Comparison of ENCODE assay signal across 17 mouse cellular contexts in the genomic region with DNA sequence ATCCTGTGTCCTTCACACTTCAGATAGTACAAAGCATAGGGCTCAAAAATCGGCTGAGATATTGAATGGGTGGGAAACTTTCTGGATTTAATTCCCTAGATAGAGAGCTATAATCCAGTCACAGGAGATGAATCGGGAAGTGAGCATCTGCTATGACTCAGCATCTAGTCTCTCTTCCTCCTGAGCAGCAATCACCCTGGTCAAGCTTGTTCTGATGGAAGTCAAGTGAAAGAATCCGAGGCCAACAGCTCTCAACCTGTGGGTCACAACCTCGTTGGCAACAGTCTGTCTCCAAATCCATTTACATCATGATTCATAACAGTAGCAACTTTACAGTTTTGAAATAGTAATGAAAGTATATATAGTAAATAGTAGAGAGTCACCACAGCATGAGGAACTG.
"Had no signal": no experiment of that assay in that cellular context is flagged by ENCODE, and none has a peak within 500 bp of the region (broad histone marks: within the 10 kb centered on the region; RNA-seq: fewer than 3 reads in every experiment).

No protein-coding gene starts in this region.

- H3K36me3 ChIP-seq: limb, embryonic 12.5 days; limb, embryonic 15.5 days; liver, embryonic 13.5 days had no signal

- H3K4me2 ChIP-seq: limb, embryonic 12.5 days; limb, embryonic 15.5 days; liver, embryonic 13.5 days; midbrain, embryonic 11.5 days had no signal

- H3K27ac ChIP-seq: kidney, postnatal 0 days; layer of hippocampus, adult 2 months; limb, embryonic 12.5 days; limb, embryonic 15.5 days; liver, embryonic 13.5 days; stomach, postnatal 0 days had no signal

- H3K9me3 ChIP-seq: limb, embryonic 12.5 days; limb, embryonic 15.5 days; liver, embryonic 13.5 days had no signal

- H3K27me3 ChIP-seq: limb, embryonic 12.5 days; limb, embryonic 15.5 days; liver, embryonic 13.5 days had no signal

- H3K4me3 ChIP-seq: layer of hippocampus, adult 2 months; limb, embryonic 12.5 days; limb, embryonic 15.5 days; liver, embryonic 13.5 days had no signal

- DNase-seq: kidney, adult 18-20 months; kidney, postnatal 25 days; layer of hippocampus, postnatal 36 days; left cerebral cortex, postnatal 4 days; liver, embryonic 13.5 days; lung, adult 2 months; lung, postnatal 14 days; lung, postnatal 4 days; midbrain, embryonic 14.5 days; thymus, adult 2 months; thymus, postnatal 25 days had no signal

- H3K9ac ChIP-seq: limb, embryonic 12.5 days; limb, embryonic 15.5 days; liver, embryonic 13.5 days had no signal

- H3K4me1 ChIP-seq: limb, embryonic 12.5 days; limb, embryonic 15.5 days; liver, embryonic 13.5 days had no signal
